Mouse (Mus musculus) heart, adult 2 months (tissue): ENCODE measurements around the gene Tbc1d30.

Experiments used
- CTCF ChIP-seq: fragments of 200-600 bp; IDR thresholded peaks from 2 replicates; pipeline ENCODE4 v1.8.1; 2022; ENCODE audit warnings: antibody characterized with exemption, mild to moderate bottlenecking, moderate library complexity
- EP300 ChIP-seq: fragments of 200-500 bp; IDR thresholded peaks from 2 replicates; pipeline ENCODE4 v1.6.1; 2011; ENCODE audit warnings: low read depth, low read length, control low read depth; ENCODE audit not compliant: insufficient read depth
- POLR2A ChIP-seq: fragments of 200-500 bp; IDR thresholded peaks from 2 replicates; pipeline ENCODE4 v1.6.1; 2011; ENCODE audit warnings: mild to moderate bottlenecking, low read depth, low read length, control low read depth; ENCODE audit not compliant: insufficient read depth

GRCm38 (mm10) chr10:121227403-121227802 is 123.7 kb downstream of the Tbc1d30 start:
- TF ChIP-seq POLR2A (no peak), CTCF (no peak), EP300 (no peak)
